Mouse (Mus musculus) embryonic fibroblast, embryonic 13.5 days (primary cell): ENCODE measurements around the gene Steap3. TPM values are rescaled to one million over a fixed set of nuclear protein-coding genes. Genes with fewer than 3 reads are reported as not detected.

ENCODE experiments used
- H3K27ac ChIP-seq: 2 replicates; pipeline ENCODE4 v1.5.1; 2012; ENCODE audit warnings: low read length, control low read depth, inconsistent platforms; ENCODE audit not compliant: insufficient read depth
- H3K4me1 ChIP-seq: 2 replicates; pipeline ENCODE4 v1.6.1; 2011; ENCODE audit warnings: low read length; ENCODE audit not compliant: control insufficient read depth, insufficient read depth
- H3K4me3 ChIP-seq: 2 replicates; pipeline ENCODE4 v1.5.1; 2011; ENCODE audit warnings: mild to moderate bottlenecking, control low read depth, low read length; ENCODE audit not compliant: insufficient read depth
- CTCF ChIP-seq: IDR thresholded peaks from 2 replicates; pipeline ENCODE4 v1.5.1; 2011; ENCODE audit warnings: mild to moderate bottlenecking, control low read depth, low read length, moderate library complexity, borderline replicate concordance; ENCODE audit not compliant: insufficient read depth
- POLR2A ChIP-seq: IDR thresholded peaks from 2 replicates; pipeline ENCODE4 v1.6.1; 2011; ENCODE audit warnings: low read depth, mild to moderate bottlenecking, control low read depth, low read length, moderate library complexity
- polyA plus RNA-seq: library from polyadenylated mRNA; stranded (reverse); fragments of >200 nt; gene quantifications from 2 replicates; pipeline ENCODE4 v1.2.4, GENCODE M21; 2011; ENCODE audit warnings: low read depth; ENCODE audit not compliant: missing spikeins, insufficient read length

The Steap3 gene
- polyA plus RNA-seq, 1 experiment, result 23.2 TPM

- no peak overlapping the region for H3K27ac ChIP-seq
Measured at GRCm38 (mm10) chr1:120270115-120270514, 2.4 kb downstream of the Steap3 start.

GRCm38 (mm10) chr1:120267631-120268030 is 4.9 kb downstream of the Steap3 start:
- H3K4me3 ChIP-seq, result no peak overlapping the region
- TF ChIP-seq POLR2A (no peak), CTCF (no peak)
- no peaks in the 10 kb centered on the region for H3K4me1 ChIP-seq
- no peak overlapping the region for H3K27ac ChIP-seq

More at GRCm38 (mm10) chr1:120270115-120270514, 2.4 kb downstream of the Steap3 start:
- TF ChIP-seq CTCF (no peak), POLR2A (no peak)
- Histone ChIP-seq H3K4me3 (no peak overlapping the region), H3K4me1 (no peaks in the 10 kb centered on the region)

GRCm38 (mm10) chr1:120266460-120266859 is 6.0 kb downstream of the Steap3 start:
- H3K4me3 ChIP-seq, result no peak overlapping the region
- H3K27ac ChIP-seq, result no peak overlapping the region
- H3K4me1 ChIP-seq, result no peaks in the 10 kb centered on the region
- TF ChIP-seq POLR2A (no peak), CTCF (no peak)

- no peak overlapping the region for H3K27ac ChIP-seq
- peak overlapping the region; percentile 49 for H3K4me3 ChIP-seq
- no peaks in the 10 kb centered on the region for H3K4me1 ChIP-seq
- TF ChIP-seq POLR2A (peak; percentile 59), CTCF (no peak)
Measured at GRCm38 (mm10) chr1:120264861-120265686, 7.4 kb downstream of the Steap3 start.

- no peak overlapping the region for H3K4me3 ChIP-seq
- peaks cover 5% of the 10 kb centered on the region; the same call in 1 of the 2 replicates for H3K4me1 ChIP-seq
- H3K27ac ChIP-seq, result no peak overlapping the region
- TF ChIP-seq CTCF, result no peak
- no peak for TF ChIP-seq POLR2A
Measured at GRCm38 (mm10) chr1:120263226-120263625, 9.3 kb downstream of the Steap3 start.

- TF ChIP-seq CTCF (no peak), POLR2A (no peak)
- Histone ChIP-seq H3K4me3 (no peak overlapping the region), H3K4me1 (peaks cover 7% of the 10 kb centered on the region; the same call in 1 of the 2 replicates), H3K27ac (no peak overlapping the region)
Measured at GRCm38 (mm10) chr1:120261166-120261565, 11.3 kb downstream of the Steap3 start.

DNA sequence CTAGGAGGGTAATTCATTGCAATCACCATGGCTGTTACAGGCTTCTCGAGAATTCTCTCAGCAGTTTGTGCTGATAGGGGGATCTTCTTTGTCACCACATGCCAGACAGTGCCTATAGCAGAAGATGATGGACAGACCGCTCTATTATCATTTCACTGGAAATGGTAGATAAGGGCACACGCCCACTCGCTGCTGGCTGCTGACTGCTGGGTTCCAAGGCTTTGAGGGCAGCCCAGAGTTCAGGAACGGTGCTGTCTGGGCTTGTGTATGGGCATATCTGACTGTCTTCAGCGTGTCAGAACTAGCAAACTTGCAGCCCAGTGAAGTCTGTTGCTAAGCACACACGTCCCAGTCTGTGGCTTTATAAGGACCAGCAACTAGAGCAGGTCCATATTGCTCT is 13.3 kb downstream of the Steap3 start:
- Histone ChIP-seq H3K4me1 (peaks cover 7% of the 10 kb centered on the region; the same call in 1 of the 2 replicates), H3K27ac (no peak overlapping the region), H3K4me3 (no peak overlapping the region)
- TF ChIP-seq POLR2A (no peak), CTCF (no peak)

GRCm38 (mm10) chr1:120258744-120259143 is 13.8 kb downstream of the Steap3 start:
- Histone ChIP-seq H3K27ac (peak overlapping the region; percentile 38; the same call in 1 of the 2 replicates), H3K4me1 (peaks cover 7% of the 10 kb centered on the region; the same call in 1 of the 2 replicates), H3K4me3 (no peak overlapping the region)
- no peak for TF ChIP-seq CTCF
- TF ChIP-seq POLR2A, result no peak

- H3K4me1 ChIP-seq, result peaks cover 7% of the 10 kb centered on the region; the same call in 1 of the 2 replicates
- H3K27ac ChIP-seq, result peak overlapping the region; percentile 55
- TF ChIP-seq CTCF (no peak), POLR2A (no peak)
- no peak overlapping the region for H3K4me3 ChIP-seq
Measured at GRCm38 (mm10) chr1:120258245-120258644, 14.3 kb downstream of the Steap3 start.

GRCm38 (mm10) chr1:120253751-120254150 is 18.8 kb downstream of the Steap3 start:
- TF ChIP-seq POLR2A, result no peak
- no peak for TF ChIP-seq CTCF
- Histone ChIP-seq H3K4me3 (no peak overlapping the region), H3K4me1 (peaks cover 3% of the 10 kb centered on the region; the same call in 1 of the 2 replicates), H3K27ac (no peak overlapping the region)
